Mouse (Mus musculus) limb, embryonic 14.5 days (tissue): Measurements from ENCODE around the gene Evx2. TPM values are rescaled to one million over a fixed set of nuclear protein-coding genes. Genes with fewer than 3 reads are reported as not detected.

Source experiments
- ATAC-seq: fragments of 200-750 bp; cut with Nextera tagmentation; 2 replicates; pipeline ENCODE4 v1.8.0; 2017; ENCODE audit warnings: low read depth, moderate number of reproducible peaks, moderate TSS enrichment; ENCODE audit not compliant: low FRiP score
- DNase-seq: peaks from one replicate; pipeline ENCODE4 v3.0.0-alpha.2; 2015; ENCODE audit warnings: low spot score
- H3K27ac ChIP-seq: fragments of 300-500 bp; sonication (generic); replicated peaks from 2 replicates; pipeline ENCODE4 v1.5.1; 2014; ENCODE audit warnings: low read depth, mild to moderate bottlenecking, low read length, moderate library complexity, mixed read lengths
- H3K27me3 ChIP-seq: fragments of 300-500 bp; sonication (generic); 2 replicates; pipeline ENCODE4 v1.6.1; 2014; ENCODE audit warnings: low read length, mixed read lengths; ENCODE audit not compliant: control insufficient read depth, insufficient read depth
- H3K36me3 ChIP-seq: fragments of 300-500 bp; sonication (generic); 2 replicates; pipeline ENCODE4 v1.6.1; 2014; ENCODE audit warnings: mild to moderate bottlenecking, low read length, moderate library complexity, mixed read lengths; ENCODE audit not compliant: control insufficient read depth, insufficient read depth
- H3K4me1 ChIP-seq: fragments of 300-500 bp; sonication (generic); 2 replicates; pipeline ENCODE4 v1.6.1; 2014; ENCODE audit warnings: antibody characterized with exemption, low read length, mixed read lengths; ENCODE audit not compliant: control insufficient read depth, insufficient read depth
- H3K4me2 ChIP-seq: fragments of 300-500 bp; sonication (generic); replicated peaks from 2 replicates; pipeline ENCODE4 v1.6.1; 2014; ENCODE audit warnings: low read depth, mild to moderate bottlenecking, low read length, moderate library complexity; ENCODE audit not compliant: severe bottlenecking
- H3K4me3 ChIP-seq: fragments of 300-500 bp; sonication (generic); replicated peaks from 2 replicates; pipeline ENCODE4 v1.5.1; 2014; ENCODE audit warnings: low read length
- H3K9ac ChIP-seq: fragments of 300-500 bp; sonication (generic); 2 replicates; pipeline ENCODE4 v1.6.1; 2014; ENCODE audit warnings: mild to moderate bottlenecking, low read depth, low read length, moderate library complexity; ENCODE audit not compliant: severe bottlenecking
- H3K9me3 ChIP-seq: fragments of 300-500 bp; sonication (generic); 2 replicates; pipeline ENCODE4 v1.6.1; 2016; ENCODE audit warnings: low read length; ENCODE audit not compliant: control insufficient read depth
- POLR2A ChIP-seq: fragments of 200-500 bp; IDR thresholded peaks from 2 replicates; pipeline ENCODE4 v1.8.0; 2012; ENCODE audit warnings: inconsistent platforms, mild to moderate bottlenecking, moderate library complexity, borderline replicate concordance; ENCODE audit not compliant: insufficient read depth, insufficient read length; ENCODE audit errors: extremely low read depth
- WGBS: fragments of 180-500 bp; shearing (Covaris S2); extraction: QIAGEN DNeasy Blood & Tissue Kit; methylation state at CpG from one replicate; pipeline ENCODE4 v1.1.7; 2014; 5-methylcytosine and 5-hydroxymethylcytosine counted together
- polyA plus RNA-seq, 2 experiments: library from polyadenylated mRNA; depleted of rRNA in 1 of 2; stranded (reverse) in 1 of 2; unstranded in 1 of 2; fragments of >200 nt; fragmentation: Nextera tagmentation in 1 of 2; extraction: Ambion mirVana in 1 of 2; gene quantifications; 2 replicates each; pipeline versions ENCODE4 v1.2.1 to v1.2.3; 2012 to 2014

Evx2 gene
- polyA plus RNA-seq (2012; rRNA removed) (8.9 and 15.2 TPM in 2 replicates), polyA plus RNA-seq (2014; fragmentation: Nextera tagmentation; extraction: Ambion mirVana) (2.3 and 3.4 TPM in 2 replicates)

GRCm38 (mm10) chr2:74659507-74660005 is at the start of gene Evx2:
Gene Evx2 (minus strand): TSS chr2:74659557.
- no peaks in the 10 kb centered on the region for H3K9me3 ChIP-seq
- H3K4me3 ChIP-seq: peak within 1 kb of the TSS; percentile 51
- peak within 1 kb of the TSS; percentile 57 for H3K4me2 ChIP-seq
- peaks cover 2% of the 10 kb centered on the region; the same call in 1 of the 2 replicates for H3K4me1 ChIP-seq
- H3K27me3 ChIP-seq: peaks cover 30% of the 10 kb centered on the region
- peak within 1 kb of the TSS; percentile 98 for H3K9ac ChIP-seq
- 0 out of 2 replicates have a peak, but pooled peaks have one; percentile 28 for TF ChIP-seq POLR2A
- peaks cover 3% of the 10 kb centered on the region; the same call in 1 of the 2 replicates for H3K36me3 ChIP-seq
- peak within 1 kb of the TSS; percentile 96 for H3K27ac ChIP-seq
- DNase-seq: peak; percentile 24
- ATAC-seq: no peak
- under 1% methylated on average over 28 of the region's 28 CpGs for WGBS

GRCm38 (mm10) chr2:74708676-74709075 is 49.3 kb upstream of the Evx2 start:
- no peak for ATAC-seq
- no peak for DNase-seq

GRCm38 (mm10) chr2:74707599-74707998 is 48.2 kb upstream of the Evx2 start:
- DNase-seq (no peak), ATAC-seq (no peak)
- WGBS: 33% methylated on average over 7 of the region's 7 CpGs
- Histone ChIP-seq H3K36me3 (no peaks in the 10 kb centered on the region), H3K9ac (0 out of 2 replicates have a peak overlapping the region, but pooled peaks have one; percentile 0), H3K27ac (no peak overlapping the region), H3K27me3 (peaks cover 89% of the 10 kb centered on the region), H3K9me3 (no peaks in the 10 kb centered on the region), H3K4me2 (peak overlapping the region; percentile 30; the same call in 1 of the 2 replicates), H3K4me1 (peaks cover 9% of the 10 kb centered on the region), H3K4me3 (0 out of 2 replicates have a peak overlapping the region, but pooled peaks have one; percentile 7)
- no peak for TF ChIP-seq POLR2A

More at GRCm38 (mm10) chr2:74708676-74709075, 49.3 kb upstream of the Evx2 start:
- H3K4me3 ChIP-seq: no peak overlapping the region
- no peak overlapping the region for H3K4me2 ChIP-seq
- no peak overlapping the region for H3K9ac ChIP-seq
- TF ChIP-seq POLR2A: no peak
- peaks cover 9% of the 10 kb centered on the region for H3K4me1 ChIP-seq
- no peak overlapping the region for H3K27ac ChIP-seq
- H3K36me3 ChIP-seq: no peaks in the 10 kb centered on the region
- H3K27me3 ChIP-seq: peaks cover 90% of the 10 kb centered on the region
- WGBS: 22% methylated on average over 4 of the region's 4 CpGs
- H3K9me3 ChIP-seq: no peaks in the 10 kb centered on the region

DNA sequence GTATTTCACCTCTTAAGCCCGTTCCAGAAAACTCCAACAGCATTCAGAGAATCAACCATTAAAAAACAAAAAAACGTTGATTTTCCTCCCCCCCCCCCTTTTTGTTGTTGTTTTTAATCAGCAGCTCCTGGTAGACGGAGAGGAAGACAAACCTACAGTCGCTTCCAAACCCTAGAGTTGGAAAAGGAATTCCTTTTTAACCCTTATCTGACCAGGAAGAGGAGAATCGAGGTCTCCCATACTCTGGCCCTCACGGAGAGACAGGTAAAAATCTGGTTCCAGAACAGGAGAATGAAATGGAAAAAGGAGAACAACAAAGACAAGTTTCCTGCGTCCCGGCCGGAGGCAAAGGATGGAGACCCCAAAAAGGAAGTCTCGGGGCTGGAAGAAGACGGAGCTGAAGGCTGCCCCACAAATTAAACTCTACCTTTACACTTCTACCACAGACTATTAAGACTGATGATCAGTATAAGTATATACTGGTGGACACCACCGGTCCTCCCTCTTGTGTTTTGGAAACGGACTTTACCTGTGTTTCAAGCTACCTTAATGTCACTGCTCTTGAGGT is 47.1 kb upstream of the Evx2 start:
- H3K9me3 ChIP-seq: no peaks in the 10 kb centered on the region
- TF ChIP-seq POLR2A: no peak
- H3K4me2 ChIP-seq: peak overlapping the region; percentile 78
- H3K9ac ChIP-seq: peak overlapping the region; percentile 73
- DNase-seq: no peak
- peaks cover 3% of the 10 kb centered on the region; the same call in 1 of the 2 replicates for H3K4me1 ChIP-seq
- H3K27me3 ChIP-seq: peaks cover 84% of the 10 kb centered on the region
- WGBS: 2% methylated on average over 13 of the region's 13 CpGs
- peak overlapping the region; percentile 53 for H3K4me3 ChIP-seq
- H3K27ac ChIP-seq: no peak overlapping the region
- H3K36me3 ChIP-seq: no peaks in the 10 kb centered on the region
- no peak for ATAC-seq

GRCm38 (mm10) chr2:74705467-74706089 is 46.2 kb upstream of the Evx2 start:
- no peak for TF ChIP-seq POLR2A
- Histone ChIP-seq H3K27me3 (peaks cover 85% of the 10 kb centered on the region), H3K4me3 (peak overlapping the region; percentile 53), H3K9ac (peak overlapping the region; percentile 73), H3K4me1 (peaks cover 3% of the 10 kb centered on the region; the same call in 1 of the 2 replicates), H3K27ac (peak overlapping the region; percentile 83), H3K9me3 (no peaks in the 10 kb centered on the region), H3K36me3 (no peaks in the 10 kb centered on the region), H3K4me2 (peak overlapping the region; percentile 78)
- under 1% methylated on average over 22 of the region's 85 CpGs for WGBS
- ATAC-seq (peak; percentile 10; the same call in 1 of the 2 replicates), DNase-seq (no peak)
